Mouse (Mus musculus) brain, adult 2 months (tissue): ENCODE data around the gene Faap20.

ENCODE experiments used
- DNase-seq: peaks from one replicate; pipeline ENCODE4 v3.0.0; 2011; ENCODE audit warnings: low read depth, low spot score

Gene Faap20

DNA sequence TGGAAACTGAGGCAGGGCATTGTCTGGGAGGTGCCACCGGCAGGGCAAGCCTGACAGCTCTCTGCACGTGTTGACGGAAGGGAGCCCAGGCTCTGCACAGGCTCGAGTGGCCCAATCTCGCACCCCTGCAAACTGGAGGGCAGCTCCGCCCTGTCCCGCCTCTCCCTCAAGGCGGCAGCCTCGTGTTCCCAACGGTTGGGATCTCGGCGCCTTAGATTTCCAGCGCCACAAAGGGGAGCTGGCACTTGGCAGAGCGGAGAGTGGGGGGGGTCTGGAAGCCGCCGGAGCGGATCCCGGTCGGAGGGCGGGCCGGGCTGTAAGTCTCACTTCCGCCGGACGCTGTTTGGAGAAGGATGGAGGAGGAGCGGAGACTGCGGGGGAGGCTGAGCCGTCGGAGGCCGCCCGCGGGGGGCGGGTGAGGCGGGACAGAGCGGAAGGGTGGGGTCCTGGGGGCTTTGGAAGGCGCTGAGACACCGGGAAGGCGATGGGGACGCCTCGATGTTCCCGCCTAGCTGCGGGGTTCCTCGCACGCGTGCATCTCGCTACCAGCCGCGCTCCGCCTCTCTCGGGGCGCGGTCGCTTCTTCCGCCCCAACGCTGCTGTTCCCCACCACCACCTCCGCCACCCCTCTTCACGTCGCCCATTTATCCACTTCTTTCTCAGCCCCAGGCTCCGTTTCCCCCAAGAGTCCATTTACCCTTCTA lies at the start of gene Faap20:
Gene Faap20 (plus strand): TSS at position 155 of the 704 bp plus-strand sequence.
- DNase-seq = peak; percentile 94

DNA sequence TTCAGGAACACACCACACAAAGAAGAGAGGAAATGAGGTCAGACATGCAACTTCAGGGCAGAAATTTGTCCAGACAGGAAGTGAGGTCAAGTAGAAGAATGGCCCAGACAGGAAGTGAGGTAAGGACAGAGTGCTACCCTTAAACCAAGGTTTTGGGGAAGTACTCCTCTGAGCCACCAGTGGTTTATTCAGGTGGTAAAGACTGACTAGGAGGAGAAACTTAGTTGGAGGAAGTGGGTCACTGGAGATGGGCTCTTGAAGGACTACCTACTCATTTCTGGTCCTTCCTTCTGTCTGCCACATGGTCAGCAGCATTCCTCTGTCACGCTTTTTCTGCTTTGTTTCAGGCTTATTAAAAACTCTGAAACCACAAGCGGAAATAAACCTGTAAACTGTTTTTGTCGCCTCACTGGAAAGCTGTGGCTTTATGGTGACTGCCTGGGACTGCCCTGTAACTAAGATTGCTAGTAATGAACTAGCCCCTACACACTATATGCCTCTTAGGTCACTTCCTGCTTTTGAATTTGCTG lies 48.7 kb upstream of the Faap20 start:
- no peak for DNase-seq

GRCm38 (mm10) chr4:155201764-155202163 lies 47.8 kb upstream of the Faap20 start:
- no peak for DNase-seq

DNA sequence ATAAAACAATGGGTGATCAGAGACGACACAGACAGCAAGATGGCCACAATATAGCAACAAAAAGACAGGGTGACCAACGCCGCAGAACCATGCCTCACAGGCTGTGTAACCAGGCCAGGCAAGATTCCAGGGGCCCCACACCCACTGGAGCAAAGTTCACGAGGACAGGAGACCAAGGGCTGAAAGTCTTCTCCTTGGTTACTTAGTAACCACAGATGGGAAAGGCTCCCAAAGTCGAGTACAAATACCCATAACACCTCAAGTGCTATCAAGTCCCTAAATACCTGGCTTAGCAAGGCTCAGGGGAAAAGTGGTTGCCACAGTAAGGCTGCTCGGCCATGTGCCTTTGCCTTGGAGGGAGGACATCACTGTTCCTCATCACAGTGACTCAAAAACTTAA lies 43.7 kb upstream of the Faap20 start:
- DNase-seq = no peak

GRCm38 (mm10) chr4:155206498-155206897 lies 43.1 kb upstream of the Faap20 start:
- DNase-seq = no peak

DNA sequence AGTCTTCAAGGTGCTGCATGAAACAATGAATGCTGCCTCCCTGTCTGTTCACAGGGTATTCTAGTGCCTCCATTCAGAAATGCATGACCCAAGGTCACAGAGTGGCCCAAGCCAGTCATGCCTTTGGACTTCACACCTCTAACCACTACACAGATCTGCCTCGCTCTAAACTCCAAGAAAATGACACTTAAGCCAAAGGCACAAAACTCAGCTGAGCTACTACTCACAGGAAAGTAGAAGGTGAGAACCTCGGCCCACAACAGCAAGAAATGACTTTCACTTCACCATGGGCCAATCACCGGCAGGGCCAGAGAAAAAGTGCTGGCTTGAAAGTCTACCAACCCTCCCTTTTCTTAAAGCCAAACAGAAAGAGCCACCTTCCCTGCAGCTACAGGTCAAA lies 41.8 kb upstream of the Faap20 start:
- no peak for DNase-seq

DNA sequence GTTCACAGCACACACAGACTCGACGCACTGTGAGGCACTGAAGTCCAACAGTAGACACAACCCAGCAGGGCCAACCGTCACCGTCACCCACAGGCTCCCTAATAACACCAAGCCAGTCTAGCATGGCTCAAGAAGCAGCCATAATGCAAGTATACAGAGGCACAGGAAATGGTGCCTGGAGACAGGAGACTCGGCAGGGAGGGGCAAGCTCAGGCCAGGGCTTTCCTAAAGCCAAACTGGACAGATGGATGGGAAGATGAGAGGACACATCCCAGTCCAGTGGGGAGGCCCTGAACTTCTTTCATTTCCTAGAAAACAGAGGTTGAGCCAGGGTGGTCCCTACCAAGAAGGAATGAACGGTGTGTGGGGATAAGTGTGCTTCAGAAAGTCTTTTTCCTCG lies 41.0 kb upstream of the Faap20 start:
- DNase-seq = peak; percentile 59

DNA sequence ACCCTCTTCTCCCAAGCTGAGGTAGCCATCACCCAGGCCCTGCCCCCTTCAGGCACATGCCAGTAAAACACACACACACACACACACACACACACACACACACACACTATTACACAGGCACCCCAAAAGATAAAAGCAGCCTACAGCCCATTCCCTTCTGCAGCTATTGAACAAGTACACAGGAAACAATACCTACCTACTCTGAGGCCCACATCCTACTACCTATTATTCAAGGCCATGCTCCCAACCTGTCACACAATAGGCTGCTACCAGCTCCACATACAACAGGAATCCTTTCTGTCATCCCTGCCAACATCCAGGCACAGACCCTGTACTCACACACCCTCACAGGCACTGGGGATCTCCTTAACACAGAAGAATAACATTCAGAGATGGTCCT lies 40.5 kb upstream of the Faap20 start:
- no peak for DNase-seq

DNA sequence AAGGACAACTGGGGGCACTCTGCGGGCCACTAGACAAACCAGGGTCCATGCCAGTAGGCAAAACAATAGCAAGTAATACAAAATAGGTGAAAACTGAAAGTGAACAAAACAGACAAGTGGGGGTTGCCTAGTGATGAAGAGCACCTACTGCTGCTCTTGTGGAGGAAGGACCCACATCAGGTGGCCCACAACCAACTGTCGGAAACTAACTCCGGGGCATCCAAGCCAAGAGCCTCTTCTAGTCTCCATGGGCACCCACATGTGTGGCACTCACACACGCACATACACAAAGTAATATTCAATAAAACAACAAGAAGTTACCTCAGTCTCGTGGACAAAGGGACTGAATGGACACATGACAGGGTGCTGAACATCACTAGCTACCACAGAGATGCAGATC lies 40.1 kb upstream of the Faap20 start:
- DNase-seq = no peak

DNA sequence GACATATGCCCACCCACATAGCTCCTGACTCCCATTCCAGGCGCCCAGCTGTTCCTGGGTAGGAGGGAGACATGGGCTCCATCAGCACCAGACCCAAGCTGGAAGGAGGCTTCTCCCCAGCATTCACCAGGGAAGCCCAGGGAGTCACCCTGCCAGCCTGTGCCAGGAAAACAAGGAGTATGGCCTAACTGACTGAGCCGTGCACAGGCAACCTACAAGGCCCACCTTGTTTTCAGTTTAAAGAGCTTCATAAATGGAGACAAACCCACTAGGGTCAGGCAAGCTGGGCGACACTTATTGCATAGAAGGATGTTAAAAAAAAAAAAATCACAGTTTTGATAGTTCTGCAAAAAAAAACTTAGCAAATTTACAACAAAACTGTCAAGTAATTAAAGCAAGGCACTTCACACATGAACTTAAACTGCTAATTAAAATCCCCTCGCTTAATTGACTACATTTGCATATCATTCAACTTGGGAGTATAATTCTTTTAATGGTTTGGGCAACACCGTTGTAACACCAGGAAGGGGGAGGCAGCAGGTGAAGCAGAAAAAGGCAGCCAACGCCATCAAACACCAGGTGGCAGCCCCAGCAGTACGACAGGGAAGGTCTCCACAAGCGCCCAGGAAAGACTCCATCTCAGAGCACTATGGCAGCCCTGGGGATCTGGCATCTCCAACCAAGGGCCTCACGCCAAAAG lies 36.4 kb upstream of the Faap20 start:
- DNase-seq = peak; percentile 73

DNA sequence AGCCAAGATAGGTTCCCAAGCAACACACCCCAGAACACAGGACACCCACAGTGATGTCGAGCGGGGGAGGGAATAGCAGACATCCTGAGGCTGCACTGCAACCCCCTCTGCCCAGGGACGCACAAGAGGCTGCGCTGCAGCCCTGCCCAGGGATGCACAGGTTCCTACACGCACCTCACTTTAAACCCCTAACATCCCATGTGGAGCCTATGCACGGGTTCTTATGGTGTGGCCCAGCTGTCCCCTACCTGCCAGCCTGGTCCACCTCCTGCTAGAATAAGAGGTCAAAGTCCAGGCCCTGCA lies 35.9 kb upstream of the Faap20 start:
- no peak for DNase-seq

DNA sequence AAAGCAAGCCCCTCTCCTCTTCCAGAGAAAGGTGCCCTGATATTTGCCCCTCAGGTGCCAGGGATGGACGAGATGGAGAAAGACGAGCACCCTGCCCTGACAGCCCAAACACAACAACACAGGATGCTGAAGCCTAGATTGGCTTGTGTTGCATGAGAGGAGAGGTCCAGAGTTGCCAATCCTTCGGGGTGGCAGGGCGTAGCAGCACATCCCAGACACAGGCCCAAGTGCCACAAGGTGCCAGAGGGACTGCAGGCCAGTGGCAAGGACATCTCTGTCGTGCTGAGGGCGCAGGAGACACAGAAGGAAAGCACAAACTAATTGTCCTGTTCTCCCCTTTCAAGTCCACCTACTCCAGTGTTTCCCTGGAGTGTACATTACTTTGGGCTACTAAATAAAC lies 35.4 kb upstream of the Faap20 start:
- no peak for DNase-seq

DNA sequence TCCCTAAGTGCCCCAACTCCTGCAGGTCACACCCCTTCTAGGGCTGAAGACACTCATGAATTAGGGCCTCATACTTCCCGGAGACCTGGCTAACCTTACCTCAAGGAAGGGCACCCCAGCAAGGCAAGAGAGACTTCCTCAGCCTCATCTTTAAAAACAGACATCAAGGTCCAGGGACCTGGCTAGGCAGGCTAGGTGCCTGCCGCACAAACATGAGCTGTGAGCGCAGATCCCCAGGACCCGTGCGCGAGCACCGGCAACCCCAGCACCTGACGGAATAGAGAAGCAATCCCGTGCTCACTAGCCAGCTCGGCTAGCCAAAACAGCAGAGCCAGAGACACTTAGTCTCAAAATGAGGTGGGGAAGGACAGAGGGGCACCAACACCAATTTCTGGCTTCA lies 34.8 kb upstream of the Faap20 start:
- DNase-seq = no peak

GRCm38 (mm10) chr4:155215203-155215602 lies 34.4 kb upstream of the Faap20 start:
- DNase-seq = no peak

GRCm38 (mm10) chr4:155215773-155216630 lies 33.6 kb upstream of the Faap20 start:
- peak; percentile 82 for DNase-seq

- DNase-seq = no peak
These were observed 32.1 kb upstream of the Faap20 start for GRCm38 (mm10) chr4:155217241-155218103.

DNA sequence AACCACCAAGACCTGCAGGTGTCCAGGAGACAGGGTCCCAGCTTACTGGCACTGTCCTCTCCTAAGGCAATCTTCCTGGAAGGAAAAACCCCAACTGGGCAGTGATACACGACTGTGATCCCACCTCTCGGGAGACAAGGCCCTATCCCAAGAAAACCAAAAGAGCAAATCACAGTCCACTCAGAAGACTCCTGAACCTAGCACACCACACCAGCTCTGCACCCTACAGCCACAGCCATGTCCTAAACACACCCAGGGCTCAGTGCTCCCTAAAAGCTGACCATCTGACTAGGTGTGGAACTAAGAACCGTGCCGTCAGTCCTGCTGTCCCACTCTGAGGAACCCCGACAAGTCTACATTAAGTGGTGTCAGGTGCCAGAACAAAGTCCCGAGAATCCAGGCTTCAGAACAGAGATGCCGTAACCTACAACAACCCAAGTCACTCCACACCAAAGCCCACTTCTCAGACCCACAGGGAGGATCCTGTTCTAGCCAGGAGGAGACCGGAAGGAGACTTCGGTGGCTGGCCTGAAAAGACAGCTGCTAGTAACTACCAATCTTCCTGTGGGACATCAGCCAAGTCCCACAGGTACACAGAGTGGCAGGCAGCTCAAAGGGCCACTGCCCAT lies 31.4 kb upstream of the Faap20 start:
- no peak for DNase-seq

- no peak for DNase-seq
These were observed 30.1 kb upstream of the Faap20 start for GRCm38 (mm10) chr4:155219271-155220212.

DNA sequence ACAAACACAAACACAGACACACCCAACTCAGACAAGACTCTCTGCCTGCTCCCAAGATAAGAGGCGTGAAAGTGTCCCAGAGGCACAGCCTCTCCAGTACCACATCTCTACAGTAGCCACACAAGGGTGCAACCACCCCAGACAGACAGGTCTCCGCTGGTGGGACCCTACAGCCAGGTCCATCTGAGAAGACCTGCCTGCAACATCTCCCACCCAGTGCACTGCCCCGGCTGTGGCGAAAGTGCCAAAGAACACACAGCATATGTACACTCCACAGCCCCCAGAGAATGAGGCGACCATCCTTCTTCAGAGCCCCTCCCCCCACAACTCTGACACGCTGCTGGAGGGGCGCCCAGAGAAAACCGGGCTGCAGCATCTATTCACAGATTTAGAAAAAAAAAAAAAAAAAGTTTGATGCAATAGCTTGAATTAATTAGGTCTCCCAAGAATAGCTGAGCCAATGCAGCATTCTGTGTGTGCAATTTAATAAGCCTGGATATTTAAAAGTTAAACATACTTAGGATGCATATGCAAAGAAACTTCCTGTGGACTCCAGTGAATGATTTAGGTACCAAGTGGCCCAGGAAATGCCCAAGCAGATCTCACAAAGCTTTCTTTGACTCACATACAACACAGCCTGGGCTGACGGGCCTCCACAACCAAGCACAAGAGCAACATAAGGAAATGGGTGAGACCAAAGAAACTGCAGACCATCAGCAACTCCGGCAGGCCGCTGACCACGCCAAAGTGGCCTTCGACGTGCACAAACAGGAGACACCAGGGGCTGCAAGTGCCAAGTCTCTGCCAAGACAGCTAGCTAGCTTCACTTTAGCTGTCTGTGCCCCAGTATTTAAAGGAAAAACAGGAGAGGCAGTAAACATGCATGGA lies 29.1 kb upstream of the Faap20 start:
- DNase-seq = peak; percentile 53
